Mouse (Mus musculus) brain, embryonic 14.5 days (tissue): ENCODE measurements at regions not wholly inside any gene's neighbourhood (a gene's known extent, or its start where the extent isn't known, plus 50 kb on each side); places are given as distances from the start of the nearest gene placed in this dataset.

Source experiments
- CTCF ChIP-seq: fragments of 200-500 bp; IDR thresholded peaks from 2 replicates; pipeline ENCODE4 v1.5.1; 2012; ENCODE audit warnings: inconsistent platforms, mild to moderate bottlenecking, moderate library complexity, borderline replicate concordance; ENCODE audit not compliant: insufficient read depth, insufficient read length; ENCODE audit errors: extremely low read depth
- POLR2A ChIP-seq: fragments of 200-500 bp; IDR thresholded peaks from 2 replicates; pipeline ENCODE4 v1.6.1; 2012; ENCODE audit warnings: mild to moderate bottlenecking, inconsistent platforms, borderline replicate concordance; ENCODE audit not compliant: poor library complexity, insufficient read depth, insufficient read length, severe bottlenecking; ENCODE audit errors: extremely low read depth

GRCm38 (mm10) chr10:56892666-56893209 lies 515.6 kb downstream of the Gja1 start:
- TF ChIP-seq CTCF, result no peak
- TF ChIP-seq POLR2A, result no peak
